Mouse (Mus musculus) ES-E14 (cell line): ENCODE measurements around the gene Art1. TPM values are rescaled to one million over a fixed set of nuclear protein-coding genes. Genes with fewer than 3 reads are reported as not detected.

Source experiments
- DNase-seq: peaks from one replicate; pipeline ENCODE4 v3.0.0-alpha.2; 2013; ENCODE audit warnings: low read depth, low spot score
- H3K27ac ChIP-seq: 2 replicates; pipeline ENCODE4 v1.5.1; 2012; ENCODE audit warnings: low read depth, mild to moderate bottlenecking, low read length, moderate library complexity, mixed read lengths; ENCODE audit not compliant: poor library complexity, insufficient read depth, severe bottlenecking
- H3K36me3 ChIP-seq: 2 replicates; pipeline ENCODE4 v1.6.1; 2012; ENCODE audit warnings: mild to moderate bottlenecking, low read length, moderate library complexity, mixed read lengths; ENCODE audit not compliant: control insufficient read depth, poor library complexity, insufficient read depth, severe bottlenecking
- H3K4me1 ChIP-seq, 2 experiments: fragments of 150-350 bp in 1 of 2; sonication (generic) in 1 of 2; 2 replicates each; pipeline ENCODE4 v1.6.1; 2012; ENCODE audit warnings: low read length in 2 of 2, mild to moderate bottlenecking in 1 of 2, mixed read lengths in 1 of 2; ENCODE audit not compliant: control insufficient read depth in 2 of 2, insufficient read depth in 2 of 2, poor library complexity in 1 of 2
- H3K4me3 ChIP-seq, 2 experiments: fragments of 150-350 bp in 1 of 2; sonication (generic) in 1 of 2; 2 replicates each; pipeline ENCODE4 v1.5.1; 2012; ENCODE audit warnings: low read length in 2 of 2, low read depth in 1 of 2, mild to moderate bottlenecking in 1 of 2, mixed read lengths in 1 of 2; ENCODE audit not compliant: insufficient read depth in 1 of 2, poor library complexity in 1 of 2, severe bottlenecking in 1 of 2
- H3K9ac ChIP-seq: 2 replicates; pipeline ENCODE4 v1.6.1; 2012; ENCODE audit warnings: low read depth, mild to moderate bottlenecking, low read length, mixed read lengths; ENCODE audit not compliant: poor library complexity, insufficient read depth, severe bottlenecking
- H3K9me3 ChIP-seq: fragments of 150-350 bp; sonication (generic); 2 replicates; pipeline ENCODE4 v1.6.1; 2012; ENCODE audit warnings: low read depth, mild to moderate bottlenecking, low read length; ENCODE audit not compliant: control insufficient read depth, insufficient read depth
- CHD2 ChIP-seq: IDR thresholded peaks from 2 replicates; pipeline ENCODE4 v1.6.1; 2014; ENCODE audit warnings: mild to moderate bottlenecking, low read depth, low read length, inconsistent platforms
- HCFC1 ChIP-seq: IDR thresholded peaks from 2 replicates; pipeline ENCODE4 v1.6.1; 2012; ENCODE audit warnings: low read length, inconsistent platforms, borderline replicate concordance; ENCODE audit not compliant: insufficient read depth
- MAFK ChIP-seq: IDR thresholded peaks from 2 replicates; pipeline ENCODE4 v1.6.1; 2014; ENCODE audit warnings: mild to moderate bottlenecking, low read depth, low read length, inconsistent platforms; ENCODE audit not compliant: insufficient read depth
- ZC3H11A ChIP-seq: IDR thresholded peaks from 2 replicates; pipeline ENCODE4 v1.6.1; 2012; ENCODE audit warnings: low read depth, mild to moderate bottlenecking, inconsistent platforms, low read length, borderline replicate concordance
- ZNF384 ChIP-seq: IDR thresholded peaks from 2 replicates; pipeline ENCODE4 v1.6.1; 2012; ENCODE audit warnings: low read depth, low read length, inconsistent platforms
- in situ Hi-C, 2 experiments: fragments of 600-800 bp; cut with MboI; formaldehyde crosslinking; loops; one replicate each; pipeline ENCODE4 v1.15.1; 2025; ENCODE audit warnings: low sequenced_read_pairs in 2 of 2, inconsistent platforms in 1 of 2; ENCODE audit not compliant: unreplicated experiment in 2 of 2
- total RNA-seq: library from RNA; depleted of rRNA; stranded (reverse); fragments of 300-350 nt; gene quantifications from 2 replicates; pipeline ENCODE4 v1.2.3, GENCODE M21; 2012

Art1 gene
- total RNA-seq, 1 experiment = 0.45 TPM

- H3K27ac ChIP-seq = no peak overlapping the region
- peak overlapping the region; percentile 42 to 52 for H3K4me3 ChIP-seq
- H3K4me1 ChIP-seq = peaks cover 15 to 25% of the 10 kb centered on the region in 2 experiments
Measured at GRCm38 (mm10) chr7:102102696-102103095, 1.2 kb downstream of the Art1 start.

GRCm38 (mm10) chr7:102103555-102103954 lies 2.0 kb downstream of the Art1 start:
- H3K27ac ChIP-seq = no peak overlapping the region
- H3K9me3 ChIP-seq = no peaks in the 10 kb centered on the region
- no peak overlapping the region for H3K9ac ChIP-seq
- no peak for TF ChIP-seq ZNF384
- no peak for TF ChIP-seq MAFK
- TF ChIP-seq CHD2 = no peak
- no peak for TF ChIP-seq ZC3H11A
- no peak for TF ChIP-seq HCFC1
- peaks cover 15 to 25% of the 10 kb centered on the region in 2 experiments for H3K4me1 ChIP-seq
- no peak for DNase-seq
- H3K36me3 ChIP-seq = no peaks in the 10 kb centered on the region
- in situ Hi-C loops = no loop called here
- no peak overlapping the region for H3K4me3 ChIP-seq

More at GRCm38 (mm10) chr7:102102696-102103095, 1.2 kb downstream of the Art1 start:
- in situ Hi-C loops = no loop called here
- Histone ChIP-seq H3K36me3 (no peaks in the 10 kb centered on the region), H3K9ac (peak overlapping the region; percentile 72), H3K9me3 (no peaks in the 10 kb centered on the region)
- DNase-seq = no peak
- TF ChIP-seq HCFC1 = no peak
- TF ChIP-seq ZNF384 = no peak
- TF ChIP-seq CHD2 = no peak
- TF ChIP-seq ZC3H11A = no peak
- TF ChIP-seq MAFK = no peak

- TF ChIP-seq ZNF384 (no peak), HCFC1 (no peak), ZC3H11A (no peak), CHD2 (no peak), MAFK (no peak)
- Histone ChIP-seq H3K9me3 (no peaks in the 10 kb centered on the region), H3K36me3 (no peaks in the 10 kb centered on the region), H3K4me3 (no peak overlapping the region), H3K27ac (no peak overlapping the region), H3K4me1 (peaks cover 15 to 25% of the 10 kb centered on the region in 2 experiments), H3K9ac (no peak overlapping the region)
- no peak for DNase-seq
- in situ Hi-C loops = no loop called here
Measured at GRCm38 (mm10) chr7:102104126-102104525, 2.6 kb downstream of the Art1 start.

GRCm38 (mm10) chr7:102106700-102107141 lies 5.2 kb downstream of the Art1 start:
- H3K27ac ChIP-seq = no peak overlapping the region
- H3K9me3 ChIP-seq = no peaks in the 10 kb centered on the region
- in situ Hi-C loops = no loop called here
- H3K4me1 ChIP-seq = peaks cover 3% of the 10 kb centered on the region in 2 experiments; a peak in 2 of 4 replicates
- TF ChIP-seq ZC3H11A = no peak
- no peak for DNase-seq
- H3K4me3 ChIP-seq = peak overlapping the region; percentile 64 to 74
- H3K9ac ChIP-seq = peak overlapping the region; percentile 70
- no peaks in the 10 kb centered on the region for H3K36me3 ChIP-seq

GRCm38 (mm10) chr7:102108206-102108605 lies 6.7 kb downstream of the Art1 start:
- Histone ChIP-seq H3K4me1 (peaks cover 0 to 6% of the 10 kb centered on the region in 2 experiments; a peak in 1 of 4 replicates), H3K27ac (no peak overlapping the region), H3K36me3 (no peaks in the 10 kb centered on the region), H3K9me3 (no peaks in the 10 kb centered on the region), H3K9ac (no peak overlapping the region), H3K4me3 (no peak overlapping the region)
- TF ChIP-seq ZC3H11A (no peak), HCFC1 (no peak), MAFK (no peak)
- in situ Hi-C loops = no loop called here
- no peak for DNase-seq
